Mouse (Mus musculus): ENCODE data around the gene 6820408C15Rik. TPM values are rescaled to one million over a fixed set of nuclear protein-coding genes. Genes with fewer than 3 reads are reported as not detected.

Gene 6820408C15Rik
- total RNA-seq, 1 experiment: 0.18 TPM

DNA sequence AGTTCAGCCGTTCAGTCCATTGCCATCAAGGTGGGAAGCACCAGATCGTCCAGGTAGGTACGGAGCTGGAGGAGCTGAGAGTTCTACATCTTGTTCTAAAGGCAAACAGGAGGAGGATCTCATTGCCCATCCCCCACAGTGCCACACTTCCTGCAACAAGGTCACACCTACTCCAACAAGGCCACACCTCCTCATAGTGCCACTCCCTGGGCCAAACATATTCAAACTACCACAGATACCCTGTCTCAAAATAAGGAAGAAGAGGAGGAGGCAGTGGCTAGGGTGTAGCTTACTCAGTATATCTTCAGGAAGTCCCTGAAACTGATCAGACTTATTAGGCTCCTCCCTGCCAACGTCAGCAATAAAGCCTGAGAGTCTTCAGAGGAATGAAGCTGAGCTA, 31.2 kb upstream of the 6820408C15Rik start:
- in situ Hi-C loops (cut with MboI; ENCODE audit: low sequenced_read_pairs in 2 of 2, unreplicated experiment in 2 of 2): no loop called here
- H3K9ac ChIP-seq (ENCODE audit: insufficient read depth, low read depth, low read length, poor library complexity, severe bottlenecking): no peak overlapping the region
- TF ChIP-seq CHD2 (IDR thresholded peaks at IDR 0.05; ENCODE audit: low read depth, low read length) (no peak), ZNF384 (IDR thresholded peaks at IDR 0.05; ENCODE audit: low read depth, low read length) (no peak), ZC3H11A (IDR thresholded peaks at IDR 0.05; ENCODE audit: borderline replicate concordance, low read depth, low read length) (no peak), MAFK (IDR thresholded peaks at IDR 0.05; ENCODE audit: insufficient read depth, low read depth, low read length) (no peak), HCFC1 (IDR thresholded peaks at IDR 0.05; ENCODE audit: borderline replicate concordance, insufficient read depth, low read length) (no peak)

DNA sequence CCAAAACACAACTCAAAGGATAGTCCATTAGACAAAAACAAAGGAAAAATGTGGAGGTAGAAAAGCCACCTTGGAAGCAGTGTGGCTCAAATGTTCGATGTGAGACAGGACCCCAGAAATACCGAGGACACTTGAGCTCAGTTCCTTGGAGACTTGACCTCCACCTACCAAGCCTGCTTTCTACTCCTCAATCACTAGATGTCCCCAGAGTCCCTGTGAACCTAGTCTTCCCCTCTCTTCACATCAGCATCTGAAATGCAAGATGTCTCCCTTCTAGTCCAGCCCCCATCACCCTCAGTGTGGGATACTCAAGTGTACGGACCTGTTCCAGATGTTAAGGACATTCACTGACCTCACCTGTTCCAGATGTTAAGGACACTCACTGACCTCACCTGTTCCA, 22.6 kb upstream of the 6820408C15Rik start:
- Histone ChIP-seq H3K9ac (ENCODE audit: insufficient read depth, low read depth, low read length, poor library complexity, severe bottlenecking) (no peak overlapping the region), H3K4me3 (ENCODE audit: insufficient read depth in 1 of 2, low read depth in 1 of 2, low read length in 2 of 2, poor library complexity in 1 of 2, severe bottlenecking in 1 of 2) (no peak overlapping the region), H3K27ac (ENCODE audit: insufficient read depth, low read depth, low read length, poor library complexity, severe bottlenecking) (no peak overlapping the region), H3K9me3 (ENCODE audit: control insufficient read depth, insufficient read depth, low read depth, low read length) (no peaks in the 10 kb centered on the region), H3K4me1 (ENCODE audit: control insufficient read depth in 2 of 2, insufficient read depth in 2 of 2, low read length in 2 of 2, poor library complexity in 1 of 2) (peaks cover 7 to 10% of the 10 kb centered on the region in 2 experiments), H3K36me3 (ENCODE audit: control insufficient read depth, insufficient read depth, low read length, poor library complexity, severe bottlenecking) (peaks cover 7% of the 10 kb centered on the region; the same call in 1 of the 2 replicates)
- DNase-seq (ENCODE audit: low read depth, low spot score): no peak
- in situ Hi-C loops (cut with MboI; ENCODE audit: low sequenced_read_pairs in 2 of 2, unreplicated experiment in 2 of 2): no loop called here
- peak; percentile 82 for TF ChIP-seq ZC3H11A (IDR thresholded peaks at IDR 0.05; ENCODE audit: borderline replicate concordance, low read depth, low read length)
- TF ChIP-seq MAFK (IDR thresholded peaks at IDR 0.05; ENCODE audit: insufficient read depth, low read depth, low read length): no peak

More for the DNA sequence above, 31.2 kb upstream of the 6820408C15Rik start:
- Histone ChIP-seq H3K36me3 (ENCODE audit: control insufficient read depth, insufficient read depth, low read length, poor library complexity, severe bottlenecking) (no peaks in the 10 kb centered on the region), H3K4me3 (ENCODE audit: insufficient read depth in 1 of 2, low read depth in 1 of 2, low read length in 2 of 2, poor library complexity in 1 of 2, severe bottlenecking in 1 of 2) (no peak overlapping the region), H3K9me3 (ENCODE audit: control insufficient read depth, insufficient read depth, low read depth, low read length) (no peaks in the 10 kb centered on the region), H3K4me1 (ENCODE audit: control insufficient read depth in 2 of 2, insufficient read depth in 2 of 2, low read length in 2 of 2, poor library complexity in 1 of 2) (peaks cover 0 to 5% of the 10 kb centered on the region in 2 experiments; a peak in 1 of 4 replicates), H3K27ac (ENCODE audit: insufficient read depth, low read depth, low read length, poor library complexity, severe bottlenecking) (no peak overlapping the region)
- DNase-seq (ENCODE audit: low read depth, low spot score): no peak

DNA sequence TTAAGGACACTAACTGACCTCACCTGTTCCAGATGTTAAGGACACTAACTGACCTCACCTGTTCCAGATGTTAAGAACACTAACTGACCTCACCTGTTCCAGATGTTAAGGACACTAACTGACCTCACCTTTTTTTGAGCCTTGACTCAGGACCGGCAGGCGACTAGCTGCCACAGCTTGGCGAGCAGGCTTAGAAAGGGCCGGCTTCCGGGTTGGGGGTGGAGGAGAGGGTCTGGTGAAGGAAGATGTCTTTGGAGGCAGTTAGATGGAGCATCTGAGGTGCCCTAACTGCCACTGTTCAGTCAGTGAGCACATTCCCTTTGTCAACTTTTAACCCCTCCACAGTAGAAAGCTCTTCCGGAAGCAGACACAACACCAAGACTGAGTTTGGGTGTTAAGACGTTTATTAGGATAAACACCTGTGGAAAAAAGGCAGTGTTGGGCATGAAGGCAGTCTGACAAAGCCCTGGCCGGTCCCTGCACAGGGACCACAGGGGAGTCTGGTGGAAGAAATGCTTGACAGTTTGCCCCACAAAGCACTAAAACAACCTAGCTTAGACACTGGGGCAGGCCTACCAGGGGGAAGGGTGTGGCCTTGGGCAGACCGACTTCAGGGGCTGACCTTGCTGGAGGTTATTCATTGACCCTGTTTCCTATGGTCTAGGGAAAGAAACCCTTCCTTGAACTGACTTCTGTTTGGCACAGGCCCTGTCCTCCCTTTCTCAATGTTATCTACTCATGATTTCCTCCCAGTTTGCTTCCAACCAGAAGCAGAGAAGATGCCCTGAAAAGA, 22.0 kb upstream of the 6820408C15Rik start:
- Histone ChIP-seq H3K4me3 (ENCODE audit: insufficient read depth in 1 of 2, low read depth in 1 of 2, low read length in 2 of 2, poor library complexity in 1 of 2, severe bottlenecking in 1 of 2) (no peak overlapping the region), H3K27ac (ENCODE audit: insufficient read depth, low read depth, low read length, poor library complexity, severe bottlenecking) (no peak overlapping the region), H3K4me1 (ENCODE audit: control insufficient read depth in 2 of 2, insufficient read depth in 2 of 2, low read length in 2 of 2, poor library complexity in 1 of 2) (peaks cover 7 to 10% of the 10 kb centered on the region in 2 experiments), H3K9ac (ENCODE audit: insufficient read depth, low read depth, low read length, poor library complexity, severe bottlenecking) (no peak overlapping the region), H3K36me3 (ENCODE audit: control insufficient read depth, insufficient read depth, low read length, poor library complexity, severe bottlenecking) (peaks cover 7% of the 10 kb centered on the region; the same call in 1 of the 2 replicates), H3K9me3 (ENCODE audit: control insufficient read depth, insufficient read depth, low read depth, low read length) (no peaks in the 10 kb centered on the region)
- in situ Hi-C loops (cut with MboI; ENCODE audit: low sequenced_read_pairs in 2 of 2, unreplicated experiment in 2 of 2): no loop called here
- DNase-seq (ENCODE audit: low read depth, low spot score): no peak
- TF ChIP-seq CHD2 (IDR thresholded peaks at IDR 0.05; ENCODE audit: low read depth, low read length): no peak
- no peak for TF ChIP-seq MAFK (IDR thresholded peaks at IDR 0.05; ENCODE audit: insufficient read depth, low read depth, low read length)
- no peak for TF ChIP-seq ZC3H11A (IDR thresholded peaks at IDR 0.05; ENCODE audit: borderline replicate concordance, low read depth, low read length)
- no peak for TF ChIP-seq HCFC1 (IDR thresholded peaks at IDR 0.05; ENCODE audit: borderline replicate concordance, insufficient read depth, low read length)
- TF ChIP-seq ZNF384 (IDR thresholded peaks at IDR 0.05; ENCODE audit: low read depth, low read length): no peak

DNA sequence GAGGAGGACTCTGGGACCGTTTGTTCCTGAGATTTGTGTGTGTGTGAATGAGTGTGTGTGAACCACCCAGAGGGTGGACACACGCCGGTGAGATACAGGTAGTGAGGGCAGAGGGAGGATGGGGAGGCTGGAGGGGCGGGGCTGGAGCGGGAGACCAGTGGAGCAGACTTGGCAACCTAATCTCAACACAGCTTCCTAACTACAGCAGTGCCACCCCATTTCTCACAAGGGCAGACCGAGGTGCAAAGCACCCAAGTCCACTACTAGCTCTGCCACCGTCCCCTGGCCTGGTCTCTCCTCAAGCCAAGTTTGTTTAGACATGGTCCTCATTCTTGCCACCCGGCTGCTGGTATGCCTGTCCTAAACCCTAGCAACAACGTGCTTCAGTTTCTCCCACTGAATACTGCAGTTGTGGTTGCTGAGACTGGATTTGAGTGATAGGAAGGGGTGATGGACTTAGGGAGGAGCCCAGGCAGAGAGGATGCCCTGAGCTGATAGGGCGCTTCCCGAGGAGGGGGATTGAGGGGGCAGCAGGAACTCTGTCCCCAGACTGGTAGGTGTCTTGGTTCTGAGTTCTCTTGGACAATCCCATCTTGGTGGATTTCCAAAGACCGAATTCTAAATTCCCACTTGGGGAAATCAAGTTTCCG, 20.0 kb upstream of the 6820408C15Rik start:
- H3K27ac ChIP-seq (ENCODE audit: insufficient read depth, low read depth, low read length, poor library complexity, severe bottlenecking): no peak overlapping the region; the same call in 1 of the 2 replicates
- in situ Hi-C loops (cut with MboI; ENCODE audit: low sequenced_read_pairs in 2 of 2, unreplicated experiment in 2 of 2): no loop called here

More for the DNA sequence above, 20.0 kb upstream of the 6820408C15Rik start:
- Histone ChIP-seq H3K36me3 (ENCODE audit: control insufficient read depth, insufficient read depth, low read length, poor library complexity, severe bottlenecking) (peaks cover 7% of the 10 kb centered on the region; the same call in 1 of the 2 replicates), H3K9ac (ENCODE audit: insufficient read depth, low read depth, low read length, poor library complexity, severe bottlenecking) (peak overlapping the region; percentile 48), H3K4me1 (ENCODE audit: control insufficient read depth in 2 of 2, insufficient read depth in 2 of 2, low read length in 2 of 2, poor library complexity in 1 of 2) (peaks cover 7 to 13% of the 10 kb centered on the region in 2 experiments), H3K9me3 (ENCODE audit: control insufficient read depth, insufficient read depth, low read depth, low read length) (no peaks in the 10 kb centered on the region), H3K4me3 (ENCODE audit: insufficient read depth in 1 of 2, low read depth in 1 of 2, low read length in 2 of 2, poor library complexity in 1 of 2, severe bottlenecking in 1 of 2) (peak overlapping the region; percentile 86 to 99)
- DNase-seq (ENCODE audit: low read depth, low spot score): no peak
- TF ChIP-seq ZC3H11A (IDR thresholded peaks at IDR 0.05; ENCODE audit: borderline replicate concordance, low read depth, low read length): no peak
- TF ChIP-seq CHD2 (IDR thresholded peaks at IDR 0.05; ENCODE audit: low read depth, low read length): no peak
- no peak for TF ChIP-seq MAFK (IDR thresholded peaks at IDR 0.05; ENCODE audit: insufficient read depth, low read depth, low read length)
- no peak for TF ChIP-seq HCFC1 (IDR thresholded peaks at IDR 0.05; ENCODE audit: borderline replicate concordance, insufficient read depth, low read length)

All from ES-E14 (cell line).